Mouse (Mus musculus) liver, adult 2 months (tissue): ENCODE results near the gene Mettl25.

ENCODE experiments used
- CTCF ChIP-seq: fragments of 200-500 bp; IDR thresholded peaks from 2 replicates; pipeline ENCODE4 v1.5.1; 2011; ENCODE audit warnings: low read depth, low read length, control low read depth
- POLR2A ChIP-seq: fragments of 200-500 bp; IDR thresholded peaks from 2 replicates; pipeline ENCODE4 v1.6.1; 2011; ENCODE audit warnings: low read length, control low read depth; ENCODE audit not compliant: insufficient read depth; ENCODE audit errors: extremely low read depth

DNA sequence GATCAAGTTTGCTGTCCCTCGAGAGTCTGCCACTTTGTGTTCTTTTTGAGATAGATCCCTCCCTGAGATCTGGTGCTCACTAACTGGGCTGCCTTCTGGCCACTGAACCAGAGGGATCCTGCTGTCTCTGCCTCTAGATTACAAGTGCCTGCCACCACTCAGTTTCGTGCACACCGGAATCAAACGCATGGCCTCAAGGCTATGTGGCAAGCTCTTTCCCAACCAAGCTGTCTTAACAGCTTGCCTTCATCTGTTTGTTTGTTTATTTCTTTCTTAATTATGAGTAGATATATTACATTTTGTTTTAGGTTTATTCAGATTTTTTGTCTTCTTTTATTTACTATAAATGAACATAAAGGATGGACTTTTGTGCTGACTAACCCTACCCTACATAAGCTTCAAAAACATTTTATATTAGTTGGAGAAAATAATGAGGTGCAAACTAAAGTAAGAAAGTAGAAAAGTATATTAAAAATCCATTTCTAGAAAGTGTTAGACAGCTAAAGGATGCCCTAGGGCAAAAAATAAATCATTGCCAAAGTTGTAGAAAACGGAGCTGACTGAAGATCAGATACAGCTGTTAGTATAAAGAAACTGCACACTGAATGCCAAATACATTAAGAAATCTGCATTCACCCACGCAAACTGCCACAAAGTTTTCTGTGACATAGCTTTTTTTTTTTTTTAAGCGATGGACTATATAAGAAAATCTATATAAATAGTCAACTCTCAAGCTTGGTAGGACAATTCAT, 34.7 kb downstream of the Mettl25 start:
- TF ChIP-seq POLR2A (no peak), CTCF (no peak)
